9 mouse cellular contexts compared by ENCODE assay signal in the genomic region with DNA sequence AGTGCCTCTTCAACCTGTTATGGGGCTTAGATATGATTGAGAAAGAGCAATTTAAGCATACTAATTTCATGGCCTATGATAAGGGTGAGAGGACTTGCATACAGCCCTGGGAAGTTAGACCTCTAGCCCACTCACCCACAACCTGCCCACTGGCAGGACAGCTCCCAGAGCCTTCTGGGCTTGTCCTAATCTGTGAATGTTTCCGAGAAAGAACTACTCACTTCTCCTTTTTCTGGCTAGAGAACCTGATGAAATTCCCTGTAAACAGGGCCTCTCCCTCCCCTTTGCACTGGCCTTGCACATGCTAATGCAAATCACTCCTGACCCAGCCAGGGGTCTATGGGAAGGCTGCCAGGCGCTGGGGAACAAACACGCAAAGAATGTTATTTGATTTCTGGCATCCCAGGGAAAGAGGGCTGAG.
DNase-seq lines count a peak whose midpoint lies in the region; ATAC-seq and TF ChIP-seq lines count a peak whose summit lies in the region.
"Had no signal": no experiment of that assay in that cellular context is flagged by ENCODE, and none has a peak within 500 bp of the region (broad histone marks: within the 10 kb centered on the region; RNA-seq: fewer than 3 reads in every experiment).

No protein-coding gene starts in this region.

- WGBS in heart, embryonic 12.5 days: 3% methylated on average over 3 of the region's 3 CpGs
- WGBS in kidney, postnatal 0 days: 15% methylated on average over 3 of the region's 3 CpGs
- WGBS in midbrain, embryonic 10.5 days: 6% methylated on average over 3 of the region's 3 CpGs

- H3K4me1 ChIP-seq in heart, embryonic 12.5 days (replicated peaks): peaks cover 16% of the 10 kb centered on the region
- peaks cover 6% of the 10 kb centered on the region; the same call in 1 of the 2 replicates for H3K4me1 ChIP-seq in kidney, postnatal 0 days (replicated peaks; ENCODE audit: insufficient read depth, low read length)
- H3K4me1 ChIP-seq in midbrain, embryonic 10.5 days: peaks cover 17% of the 10 kb centered on the region

- H3K9me3 ChIP-seq in heart, embryonic 12.5 days (replicated peaks): no peaks in the 10 kb centered on the region
- no peaks in the 10 kb centered on the region for H3K9me3 ChIP-seq in kidney, postnatal 0 days (replicated peaks; ENCODE audit: low read length)
- H3K9me3 ChIP-seq in midbrain, embryonic 10.5 days (replicated peaks): no peaks in the 10 kb centered on the region

- H3K9ac ChIP-seq in heart, embryonic 12.5 days: no peak overlapping the region
- H3K9ac ChIP-seq in kidney, postnatal 0 days (ENCODE audit: low read depth, low read length): no peak overlapping the region

- TF ChIP-seq CTCF in kidney, postnatal 0 days (IDR thresholded peaks at IDR 0.05; ENCODE audit: low read depth): no peak

- no peak overlapping the region for H3K4me2 ChIP-seq in heart, embryonic 12.5 days
- no peak overlapping the region for H3K4me2 ChIP-seq in kidney, postnatal 0 days (ENCODE audit: low read length)

- peak; percentile 43 to 70 for DNase-seq in cerebellum, postnatal 10 days
- peak; percentile 79 for DNase-seq in ZHBTc4 (ENCODE audit: low read depth, low spot score)
- DNase-seq in kidney, postnatal 0 days (ENCODE audit: low spot score): peak; percentile 91
- peak; percentile 63 for DNase-seq in midbrain, embryonic 10.5 days (ENCODE audit: low spot score)
- no peak for DNase-seq in spleen, adult 12 weeks (ENCODE audit: low spot score)
- no peak for DNase-seq in urinary bladder, postnatal 36 days (ENCODE audit: low spot score in 2 of 2)

- no peak for ATAC-seq in cerebellum, adult (ENCODE audit: insufficient number of reproducible peaks, low FRiP score, low TSS enrichment)
- peak; percentile 76 for ATAC-seq in heart, embryonic 12.5 days (ENCODE audit: insufficient number of reproducible peaks, low FRiP score)
- ATAC-seq in kidney, postnatal 0 days (replicated peaks; ENCODE audit: low FRiP score, low read depth): peak; percentile 52; the same call in 1 of the 2 replicates

- H3K4me3 ChIP-seq in heart, embryonic 12.5 days: no peak overlapping the region
- no peak overlapping the region for H3K4me3 ChIP-seq in kidney, postnatal 0 days (replicated peaks; ENCODE audit: low read depth, low read length)
- no peak overlapping the region for H3K4me3 ChIP-seq in midbrain, embryonic 10.5 days
- H3K4me3 ChIP-seq: erythroblast, embryonic 14.5 days had no signal

- no peaks in the 10 kb centered on the region for H3K27me3 ChIP-seq in heart, embryonic 12.5 days (replicated peaks)
- H3K27me3 ChIP-seq in kidney, postnatal 0 days (ENCODE audit: insufficient read depth, low read length): no peaks in the 10 kb centered on the region
- no peaks in the 10 kb centered on the region for H3K27me3 ChIP-seq in midbrain, embryonic 10.5 days (ENCODE audit: low read depth, poor library complexity, severe bottlenecking)

- H3K36me3 ChIP-seq in heart, embryonic 12.5 days: no peaks in the 10 kb centered on the region
- no peaks in the 10 kb centered on the region for H3K36me3 ChIP-seq in kidney, postnatal 0 days (ENCODE audit: insufficient read depth, low read length)
- H3K36me3 ChIP-seq in midbrain, embryonic 10.5 days: no peaks in the 10 kb centered on the region

- peak overlapping the region; percentile 63 for H3K27ac ChIP-seq in heart, embryonic 12.5 days (ENCODE audit: poor library complexity, severe bottlenecking)
- H3K27ac ChIP-seq in kidney, postnatal 0 days: peak overlapping the region; percentile 84
- H3K27ac ChIP-seq in midbrain, embryonic 10.5 days (replicated peaks): peak overlapping the region; percentile 81

Comparison
In these comparisons a context has a peak if more than half of its experiments do, and no peak if none do; other contexts are left out.
1. DNase-seq: peak in cerebellum, postnatal 10 days (2 of 2), ZHBTc4 (single experiment), kidney, postnatal 0 days (single experiment) and midbrain, embryonic 10.5 days (single experiment); none in spleen, adult 12 weeks (single experiment) and urinary bladder, postnatal 36 days (0 of 2).
2. Peak in every context shown above with its lines, with median percentiles within 50 percentile points of each other: H3K27ac ChIP-seq.